ENCODE assay signal across 9 mouse cellular contexts in genomic region chr13:21994896-21995295, GRCm38 (mm10). TPM values are rescaled to one million over a fixed set of nuclear protein-coding genes. Genes with fewer than 3 reads are reported as not detected.
DNase-seq lines count a peak whose midpoint lies in the region; ATAC-seq and TF ChIP-seq lines count a peak whose summit lies in the region.
"Had no signal": no experiment of that assay in that cellular context is flagged by ENCODE, and none has a peak within 500 bp of the region (broad histone marks: within the 10 kb centered on the region; RNA-seq: fewer than 3 reads in every experiment).

No protein-coding gene starts in this region.

- ATAC-seq in embryonic facial prominence, embryonic 11.5 days (replicated peaks; ENCODE audit: insufficient number of reproducible peaks, low FRiP score, low TSS enrichment, low read depth) = no peak
- ATAC-seq in intestine, embryonic 16.5 days = no peak
- ATAC-seq in neural tube, embryonic 12.5 days (ENCODE audit: low FRiP score, low read depth) = no peak
- ATAC-seq in inflammation-experienced regulatory T-cells, adult 6 months = no peak

- H3K4me1 ChIP-seq in embryonic facial prominence, embryonic 11.5 days (ENCODE audit: control insufficient read depth, insufficient read depth, low read length) = no peaks in the 10 kb centered on the region
- H3K4me1 ChIP-seq in intestine, embryonic 16.5 days (ENCODE audit: control insufficient read depth, insufficient read depth, low read length) = no peaks in the 10 kb centered on the region
- peaks cover 4% of the 10 kb centered on the region; the same call in 1 of the 2 replicates for H3K4me1 ChIP-seq in neural tube, embryonic 12.5 days

- no peak for TF ChIP-seq CTCF in layer of hippocampus, adult 2 months (conservative IDR thresholded peaks at IDR 0.05)

- no peaks in the 10 kb centered on the region for H3K9me3 ChIP-seq in embryonic facial prominence, embryonic 11.5 days (replicated peaks; ENCODE audit: control insufficient read depth, low read length)
- H3K9me3 ChIP-seq in intestine, embryonic 16.5 days (ENCODE audit: control insufficient read depth, low read length) = no peaks in the 10 kb centered on the region
- H3K9me3 ChIP-seq in neural tube, embryonic 12.5 days = no peaks in the 10 kb centered on the region

- DNase-seq in layer of hippocampus, adult 2 months (ENCODE audit: low spot score in 2 of 2) = no peak
- DNase-seq in layer of hippocampus, postnatal 14 days (ENCODE audit: low spot score in 2 of 2) = no peak
- peak; percentile 44 for DNase-seq in embryonic facial prominence, embryonic 11.5 days (ENCODE audit: low spot score)
- no peak for DNase-seq in adrenal gland, postnatal 36 days
- no peak for DNase-seq in cerebellum, adult 11 months

- WGBS in embryonic facial prominence, embryonic 11.5 days = 6% methylated on average over 8 of the region's 8 CpGs
- WGBS in intestine, embryonic 16.5 days = 4% methylated on average over 8 of the region's 8 CpGs
- WGBS in neural tube, embryonic 12.5 days = 4% methylated on average over 8 of the region's 8 CpGs

- H3K9ac ChIP-seq in embryonic facial prominence, embryonic 11.5 days (replicated peaks; ENCODE audit: low read length) = no peak overlapping the region
- no peak overlapping the region for H3K9ac ChIP-seq in intestine, embryonic 16.5 days (ENCODE audit: low read depth, low read length)
- H3K9ac ChIP-seq in neural tube, embryonic 12.5 days = no peak overlapping the region

- peak overlapping the region; percentile 31 for H3K4me3 ChIP-seq in layer of hippocampus, adult 2 months
- H3K4me3 ChIP-seq in embryonic facial prominence, embryonic 11.5 days (ENCODE audit: low read depth, low read length) = peak overlapping the region; percentile 34
- peak overlapping the region; percentile 49 for H3K4me3 ChIP-seq in intestine, embryonic 16.5 days (ENCODE audit: low read length)
- peak overlapping the region; percentile 28; the same call in 1 of the 2 replicates for H3K4me3 ChIP-seq in neural tube, embryonic 12.5 days

- peak overlapping the region; percentile 60 for H3K4me2 ChIP-seq in embryonic facial prominence, embryonic 11.5 days (ENCODE audit: low read depth, low read length)
- peak overlapping the region; percentile 55 for H3K4me2 ChIP-seq in intestine, embryonic 16.5 days (ENCODE audit: low read depth, low read length)
- H3K4me2 ChIP-seq in neural tube, embryonic 12.5 days (replicated peaks) = peak overlapping the region; percentile 57

- H3K27ac ChIP-seq in layer of hippocampus, adult 2 months = no peak overlapping the region
- no peak overlapping the region for H3K27ac ChIP-seq in embryonic facial prominence, embryonic 11.5 days (replicated peaks; ENCODE audit: low read depth, low read length)
- no peak overlapping the region for H3K27ac ChIP-seq in intestine, embryonic 16.5 days (ENCODE audit: low read length)
- H3K27ac ChIP-seq in neural tube, embryonic 12.5 days = no peak overlapping the region

- peaks cover 30% of the 10 kb centered on the region for H3K27me3 ChIP-seq in embryonic facial prominence, embryonic 11.5 days (ENCODE audit: control insufficient read depth, insufficient read depth, low read length)
- H3K27me3 ChIP-seq in intestine, embryonic 16.5 days (replicated peaks; ENCODE audit: control insufficient read depth, insufficient read depth, low read length) = peaks cover 29% of the 10 kb centered on the region
- peaks cover 61% of the 10 kb centered on the region for H3K27me3 ChIP-seq in neural tube, embryonic 12.5 days (replicated peaks)

- H3K36me3 ChIP-seq in embryonic facial prominence, embryonic 11.5 days (replicated peaks; ENCODE audit: control insufficient read depth, insufficient read depth, low read depth, low read length) = no peaks in the 10 kb centered on the region
- H3K36me3 ChIP-seq in intestine, embryonic 16.5 days (ENCODE audit: control insufficient read depth, insufficient read depth, low read length) = no peaks in the 10 kb centered on the region
- H3K36me3 ChIP-seq in neural tube, embryonic 12.5 days = no peaks in the 10 kb centered on the region

RNA-seq across cellular contexts. Expression of gene Pom121l2, which starts 13.9 kb away (rescaled TPM):
- under 1 TPM in 1 of 2 experiments, not detected in 1; 0.18 TPM for total RNA-seq in layer of hippocampus, adult 2 months (2021)
- under 1 TPM in 1 of 2 experiments, not detected in 1; 0.19 TPM for total RNA-seq in layer of hippocampus, postnatal 14 days (2021)
- 0.24 TPM in 1 of 2 replicates, not detected in the other for polyA plus RNA-seq in embryonic facial prominence, embryonic 11.5 days (2014; fragmentation: Nextera tagmentation; extraction: Ambion mirVana)
- polyA plus RNA-seq in intestine, embryonic 16.5 days (2015; fragmentation: Nextera tagmentation; extraction: Ambion mirVana) = 0.10 TPM in 1 of 2 replicates, not detected in the other
- not detected in 2 replicates for polyA plus RNA-seq in neural tube, embryonic 12.5 days (2016; fragmentation: Nextera tagmentation; extraction: Ambion mirVana)
- not detected for polyA plus RNA-seq in inflammation-experienced regulatory T-cells, adult 6 months (2017; shearing (Covaris generic))
- total RNA-seq in adrenal gland, postnatal 36 days (2021) = not detected
- total RNA-seq: granulocyte monocyte progenitor cell, adult 5-6 weeks had no signal

RNA-seq across cellular contexts. Expression of gene Prss16, which starts 14.6 kb away (rescaled TPM):
- under 1 TPM; 0.32 to 0.51 TPM for total RNA-seq in layer of hippocampus, adult 2 months (2021)
- under 1 TPM in 1 of 2 experiments, not detected in 1; 0.46 TPM for total RNA-seq in layer of hippocampus, postnatal 14 days (2021)
- 0.25 and 0.50 TPM in 2 replicates for polyA plus RNA-seq in embryonic facial prominence, embryonic 11.5 days (2014; fragmentation: Nextera tagmentation; extraction: Ambion mirVana)
- 1.4 and 2.0 TPM in 2 replicates for polyA plus RNA-seq in intestine, embryonic 16.5 days (2015; fragmentation: Nextera tagmentation; extraction: Ambion mirVana)
- 0.41 TPM in 1 of 2 replicates, not detected in the other for polyA plus RNA-seq in neural tube, embryonic 12.5 days (2016; fragmentation: Nextera tagmentation; extraction: Ambion mirVana)
- 1 to 10 TPM in 1 of 3 experiments, under 1 TPM in 1, not detected in 1; 0.24 to 1.2 TPM for polyA plus RNA-seq in inflammation-experienced regulatory T-cells, adult 6 months (2017; shearing (Covaris generic))
- total RNA-seq in adrenal gland, postnatal 36 days (2021) = under 1 TPM in 1 of 2 experiments, not detected in 1; 0.53 TPM

RNA-seq across cellular contexts. Expression of gene Hist1h2ah, which starts 40.5 kb away (rescaled TPM):
- total RNA-seq in layer of hippocampus, adult 2 months (2021) = 10 to 100 TPM; 12.5 to 17.0 TPM
- total RNA-seq in layer of hippocampus, postnatal 14 days (2021) = 10 to 100 TPM; 60.0 to 62.5 TPM
- 4.2 and 20.5 TPM in 2 replicates for polyA plus RNA-seq in embryonic facial prominence, embryonic 11.5 days (2014; fragmentation: Nextera tagmentation; extraction: Ambion mirVana)
- polyA plus RNA-seq in intestine, embryonic 16.5 days (2015; fragmentation: Nextera tagmentation; extraction: Ambion mirVana) = 4.6 and 5.1 TPM in 2 replicates
- 3.3 and 13.9 TPM in 2 replicates for polyA plus RNA-seq in neural tube, embryonic 12.5 days (2016; fragmentation: Nextera tagmentation; extraction: Ambion mirVana)
- 100 to 1,000 TPM in 1 of 3 experiments, 10 to 100 TPM in 1, not detected in 1; 52.3 to 507 TPM for polyA plus RNA-seq in inflammation-experienced regulatory T-cells, adult 6 months (2017; shearing (Covaris generic))
- total RNA-seq in adrenal gland, postnatal 36 days (2021) = 10 to 100 TPM; 58.6 to 69.2 TPM

RNA-seq across cellular contexts. Expression of gene Hist1h2bk, which starts 40.8 kb away (rescaled TPM):
- 10 to 100 TPM; 23.5 to 24.4 TPM for total RNA-seq in layer of hippocampus, adult 2 months (2021)
- total RNA-seq in layer of hippocampus, postnatal 14 days (2021) = 10 to 100 TPM; 22.2 to 42.1 TPM
- polyA plus RNA-seq in embryonic facial prominence, embryonic 11.5 days (2014; fragmentation: Nextera tagmentation; extraction: Ambion mirVana) = 15.9 and 24.3 TPM in 2 replicates
- 1.8 and 2.9 TPM in 2 replicates for polyA plus RNA-seq in intestine, embryonic 16.5 days (2015; fragmentation: Nextera tagmentation; extraction: Ambion mirVana)
- polyA plus RNA-seq in neural tube, embryonic 12.5 days (2016; fragmentation: Nextera tagmentation; extraction: Ambion mirVana) = 5.2 and 9.5 TPM in 2 replicates
- polyA plus RNA-seq in inflammation-experienced regulatory T-cells, adult 6 months (2017; shearing (Covaris generic)) = 1 to 10 TPM in 2 of 3 experiments, not detected in 1; 2.2 to 9.9 TPM
- 10 to 100 TPM; 67.8 to 68.6 TPM for total RNA-seq in adrenal gland, postnatal 36 days (2021)

RNA-seq across cellular contexts. Expression of gene Hist1h4i, which starts 46.3 kb away (rescaled TPM):
- 10 to 100 TPM; 64.2 to 71.7 TPM for total RNA-seq in layer of hippocampus, adult 2 months (2021)
- total RNA-seq in layer of hippocampus, postnatal 14 days (2021) = 10 to 100 TPM; 42.3 to 60.3 TPM
- polyA plus RNA-seq in embryonic facial prominence, embryonic 11.5 days (2014; fragmentation: Nextera tagmentation; extraction: Ambion mirVana) = 31.9 and 34.5 TPM in 2 replicates
- polyA plus RNA-seq in intestine, embryonic 16.5 days (2015; fragmentation: Nextera tagmentation; extraction: Ambion mirVana) = 18.8 and 22.0 TPM in 2 replicates
- 20.1 and 23.9 TPM in 2 replicates for polyA plus RNA-seq in neural tube, embryonic 12.5 days (2016; fragmentation: Nextera tagmentation; extraction: Ambion mirVana)
- polyA plus RNA-seq in inflammation-experienced regulatory T-cells, adult 6 months (2017; shearing (Covaris generic)) = 10 to 100 TPM in 1 of 3 experiments, 1 to 10 TPM in 2; 4.1 to 18.5 (median 6.5) TPM
- 10 to 100 TPM; 75.2 to 76.6 TPM for total RNA-seq in adrenal gland, postnatal 36 days (2021)
